8 mouse cellular contexts compared by ENCODE assay signal in genomic region chr5:3340340-3341058, GRCm38 (mm10). TPM values are rescaled to one million over a fixed set of nuclear protein-coding genes. Genes with fewer than 3 reads are reported as not detected.
DNase-seq lines count a peak whose midpoint lies in the region; ATAC-seq and TF ChIP-seq lines count a peak whose summit lies in the region.
"Not testable (repeated sequence)": the region's sequence is repeated elsewhere in the genome, so short reads cannot be mapped to it uniquely, and the experiment has no call there.

No protein-coding gene starts in this region.

- H3K4me2 ChIP-seq in hindbrain, embryonic 14.5 days (replicated peaks), result peak overlapping the region; percentile 94

- peak overlapping the region; percentile 98 for H3K9ac ChIP-seq in ES-Bruce4 (ENCODE audit: low read depth, poor library complexity, severe bottlenecking)
- peak overlapping the region; percentile 60 for H3K9ac ChIP-seq in hindbrain, embryonic 14.5 days

- not testable (repeated sequence) for TF ChIP-seq CTCF in ES-Bruce4 (IDR thresholded peaks at IDR 0.05; ENCODE audit: low read depth, low read length); lung, adult 2 months (IDR thresholded peaks at IDR 0.05; ENCODE audit: insufficient read depth, low read length); thymus, adult 2 months (IDR thresholded peaks at IDR 0.05; ENCODE audit: borderline replicate concordance, control insufficient read depth, extremely low read depth, insufficient read depth, low read length, poor library complexity)

- TF ChIP-seq POLR2A in ES-Bruce4 (IDR thresholded peaks at IDR 0.05; ENCODE audit: insufficient read depth, low read length); lung, adult 2 months (IDR thresholded peaks at IDR 0.05; ENCODE audit: borderline replicate concordance, extremely low read depth, low read depth, low read length); thymus, adult 2 months (IDR thresholded peaks at IDR 0.05; ENCODE audit: control insufficient read depth, extremely low read depth, insufficient read depth, low read length, poor library complexity): not testable (repeated sequence)

- not testable (repeated sequence) for H3K4me1 ChIP-seq in ES-Bruce4 (ENCODE audit: control insufficient read depth, insufficient read depth, low read length); lung, adult 2 months (ENCODE audit: control insufficient read depth, insufficient read depth, low read length); thymus, adult 2 months (replicated peaks; ENCODE audit: control insufficient read depth, insufficient read depth, low read length)
- H3K4me1 ChIP-seq in embryonic facial prominence, embryonic 10.5 days, result peaks cover 20% of the 10 kb centered on the region
- peaks cover 13% of the 10 kb centered on the region; the same call in 1 of the 2 replicates for H3K4me1 ChIP-seq in hindbrain, embryonic 14.5 days (replicated peaks; ENCODE audit: control insufficient read depth, insufficient read depth, low read length)

- 1% methylated on average over 15 of the region's 15 CpGs for WGBS in embryonic facial prominence, embryonic 10.5 days
- 3% methylated on average over 15 of the region's 15 CpGs for WGBS in hindbrain, embryonic 14.5 days
- 5% methylated on average over 15 of the region's 15 CpGs for WGBS in lung, adult 2 months
- WGBS in thymus, adult 2 months, result 1% methylated on average over 15 of the region's 15 CpGs

- H3K4me3 ChIP-seq in ES-Bruce4 (ENCODE audit: low read depth, low read length), result peak overlapping the region; percentile 95
- H3K4me3 ChIP-seq in embryonic facial prominence, embryonic 10.5 days, result peak overlapping the region; percentile 76
- peak overlapping the region; percentile 50 for H3K4me3 ChIP-seq in hindbrain, embryonic 14.5 days (replicated peaks; ENCODE audit: low read length)
- H3K4me3 ChIP-seq in lung, adult 2 months (replicated peaks; ENCODE audit: extremely low read depth, low read depth, low read length), result peak overlapping the region; percentile 86
- H3K4me3 ChIP-seq in thymus, adult 2 months (ENCODE audit: control insufficient read depth, insufficient read depth, low read length), result peak overlapping the region; percentile 82

- ATAC-seq in hindbrain, embryonic 14.5 days (ENCODE audit: low FRiP score), result not testable (repeated sequence)

- H3K9me3 ChIP-seq in ES-Bruce4 (replicated peaks; ENCODE audit: control insufficient read depth, insufficient read depth, low read length, poor library complexity, severe bottlenecking); embryonic facial prominence, embryonic 10.5 days; hindbrain, embryonic 14.5 days (ENCODE audit: control insufficient read depth, low read length): not testable (repeated sequence)

- TF ChIP-seq EP300 in ES-Bruce4 (IDR thresholded peaks at IDR 0.05; ENCODE audit: insufficient read depth, low read depth, low read length), result not testable (repeated sequence)

- not testable (repeated sequence) for H3K36me3 ChIP-seq in ES-Bruce4 (ENCODE audit: control insufficient read depth, insufficient read depth, low read length, poor library complexity, severe bottlenecking); embryonic facial prominence, embryonic 10.5 days (replicated peaks); hindbrain, embryonic 14.5 days (replicated peaks; ENCODE audit: control insufficient read depth, insufficient read depth); thymus, adult 2 months (ENCODE audit: control insufficient read depth, insufficient read depth, low read length)

- not testable (repeated sequence) for H3K27me3 ChIP-seq in ES-Bruce4 (ENCODE audit: control insufficient read depth, insufficient read depth, low read length, poor library complexity, severe bottlenecking); thymus, adult 2 months (ENCODE audit: control insufficient read depth, insufficient read depth, low read length)
- peaks cover 13% of the 10 kb centered on the region for H3K27me3 ChIP-seq in embryonic facial prominence, embryonic 10.5 days (replicated peaks; ENCODE audit: low read depth, poor library complexity, severe bottlenecking)
- peaks cover 28% of the 10 kb centered on the region for H3K27me3 ChIP-seq in hindbrain, embryonic 14.5 days (ENCODE audit: control insufficient read depth, insufficient read depth, low read length)

- not testable (repeated sequence) for DNase-seq in embryonic facial prominence, embryonic 10.5 days (ENCODE audit: low spot score); hindbrain, embryonic 14.5 days (ENCODE audit: low spot score)
- DNase-seq in heart, adult 11 months, result peak; percentile 70
- DNase-seq in layer of hippocampus, postnatal 14 days (ENCODE audit: low spot score in 2 of 2), result peak; percentile 11 to 28
- peak; percentile 12 for DNase-seq in lung, adult 2 months
- peak; percentile 22 for DNase-seq in naive thymus-derived CD4-positive, alpha-beta T cell, adult 2 months (ENCODE audit: low read depth)
- DNase-seq in thymus, adult 2 months, result peak; percentile 28

- H3K27ac ChIP-seq in ES-Bruce4 (ENCODE audit: insufficient read depth, low read length); hindbrain, embryonic 14.5 days: not testable (repeated sequence)
- peak overlapping the region; percentile 89 for H3K27ac ChIP-seq in embryonic facial prominence, embryonic 10.5 days (replicated peaks)
- H3K27ac ChIP-seq in thymus, adult 2 months (ENCODE audit: control insufficient read depth, insufficient read depth, low read length), result peak overlapping the region; percentile 76

RNA-seq across cellular contexts. Expression of gene Cdk6, which starts 0.8 kb away (rescaled TPM):
- 26.7 and 29.0 TPM in 2 replicates for polyA plus RNA-seq in ES-Bruce4 (2011; ENCODE audit: insufficient read depth, insufficient read length, low read depth, missing spikeins)
- polyA plus RNA-seq in embryonic facial prominence, embryonic 10.5 days (2016; fragmentation: Nextera tagmentation; extraction: Ambion mirVana), result 25.7 and 25.9 TPM in 2 replicates
- 11.8 and 14.8 TPM in 2 replicates for polyA plus RNA-seq in hindbrain, embryonic 14.5 days (2014; fragmentation: Nextera tagmentation; extraction: Ambion mirVana)
- 1 to 10 TPM; 7.6 to 7.9 TPM for total RNA-seq in layer of hippocampus, postnatal 14 days (2021)
- 13.4 and 15.7 TPM in 2 replicates for polyA plus RNA-seq in lung, adult 2 months (2012; rRNA removed)
- polyA plus RNA-seq in thymus, adult 2 months (2012; rRNA removed), result 42.2 and 59.0 TPM in 2 replicates
